Mouse (Mus musculus) fat pad, adult 2 months (tissue): ENCODE measurements at regions not wholly inside any gene's neighbourhood (a gene's known extent, or its start where the extent isn't known, plus 50 kb on each side); places are given as distances from the start of the nearest gene placed in this dataset.

Experiments
- DNase-seq: peaks from one replicate; pipeline ENCODE4 v3.0.0-alpha.2; 2011; ENCODE audit warnings: low read depth, low spot score; ENCODE audit errors: extremely low read depth

GRCm38 (mm10) chr8:26504319-26505035 lies 385.1 kb downstream of the Gm45692 start:
- no peak for DNase-seq

DNA sequence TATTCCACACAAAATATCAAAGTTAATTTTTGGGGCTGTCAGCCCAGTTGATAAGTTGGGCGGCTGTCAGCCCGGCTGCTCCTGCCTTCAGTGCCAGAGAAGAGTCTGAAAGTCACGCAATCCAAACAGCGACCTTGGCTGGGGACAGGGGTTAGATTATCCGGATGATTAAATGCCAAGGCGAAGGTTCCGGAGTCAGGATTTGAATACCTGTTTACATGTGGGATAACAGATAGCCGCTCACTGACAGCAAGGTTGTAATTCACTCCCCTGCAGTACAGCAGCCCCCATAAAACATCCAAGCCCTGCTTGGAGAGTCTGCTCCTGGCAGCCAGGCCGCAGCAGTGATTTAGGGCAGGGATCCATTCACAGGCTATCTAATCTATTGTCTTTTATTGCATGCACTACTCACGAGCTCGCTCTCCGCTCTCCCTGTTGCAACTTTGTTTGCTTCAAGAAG lies 388.3 kb downstream of the Gm45692 start:
- DNase-seq, result no peak

DNA sequence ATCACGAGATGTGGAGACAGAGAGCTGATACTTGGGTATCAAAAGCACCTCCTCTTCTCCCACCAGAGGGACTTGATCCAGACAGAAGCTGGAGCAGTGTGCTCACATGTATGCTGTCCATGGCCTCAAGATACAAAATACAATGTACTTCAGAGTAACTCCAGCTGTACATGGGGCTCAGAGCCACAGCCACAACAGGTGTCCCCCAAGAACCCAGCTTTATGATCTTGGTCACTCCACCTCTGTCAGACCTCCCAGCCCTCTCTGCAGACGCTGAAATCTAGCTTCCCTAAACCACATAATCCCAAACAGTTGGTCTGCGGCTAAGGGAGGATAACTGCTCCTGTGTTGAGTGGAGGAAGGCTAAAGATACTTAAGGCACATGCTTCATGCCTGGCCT lies 389.9 kb downstream of the Gm45692 start:
- DNase-seq, result no peak

DNA sequence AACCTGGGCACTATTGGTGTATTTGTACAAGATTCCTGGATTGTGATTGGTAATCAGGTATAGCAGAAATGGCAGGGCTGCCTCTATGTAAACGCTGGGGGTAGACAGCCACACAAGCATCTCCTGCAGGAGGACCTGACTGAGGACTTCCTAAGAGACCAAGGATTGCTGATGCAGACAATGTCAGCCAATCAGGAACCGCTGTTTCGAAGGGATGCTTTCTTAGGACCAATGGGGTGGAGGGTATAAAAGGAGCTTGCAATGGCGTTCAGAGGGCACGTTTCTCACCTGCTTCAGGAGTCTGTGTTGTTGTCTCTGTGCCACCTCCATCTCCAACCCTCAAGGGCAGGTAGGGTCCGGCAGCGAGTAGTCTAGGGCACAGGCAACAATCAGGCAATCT lies 393.7 kb downstream of the Gm45692 start:
- DNase-seq, result no peak

- DNase-seq, result no peak
These were observed 404.9 kb downstream of the Gm45692 start for GRCm38 (mm10) chr8:26524237-26524636.

DNA sequence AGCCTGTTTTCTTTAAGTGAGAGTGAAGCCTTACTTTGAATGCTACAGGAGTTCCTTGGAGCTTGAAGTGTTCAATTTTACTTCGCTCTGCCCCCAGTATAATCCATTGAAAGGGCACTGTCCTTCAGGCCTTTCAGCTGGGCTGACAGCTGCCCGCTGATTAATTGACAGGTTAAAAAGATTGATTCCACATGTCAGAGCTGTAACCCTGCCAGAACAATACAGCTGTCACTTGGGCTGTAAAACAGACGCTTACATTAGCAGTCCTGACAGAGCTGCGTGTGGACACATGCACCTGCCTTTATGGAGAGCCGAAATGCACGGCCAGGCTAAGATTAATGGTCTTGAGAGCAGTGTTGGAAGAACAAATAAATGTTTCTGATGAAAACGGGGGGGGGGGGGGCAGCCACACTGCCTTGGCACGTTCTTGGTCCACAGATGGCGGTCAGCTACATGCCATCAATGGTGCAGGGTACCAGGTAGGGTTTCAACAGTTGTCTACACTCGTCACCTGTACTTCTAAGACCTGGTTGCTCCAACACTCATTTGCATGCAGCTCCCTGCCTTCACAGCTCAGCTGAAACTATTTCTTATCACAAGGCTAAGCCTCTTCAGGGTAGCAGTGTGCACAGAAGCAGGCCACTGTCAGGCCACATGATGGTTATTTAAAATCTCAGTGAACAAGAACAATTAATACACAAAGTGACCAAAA lies 407.3 kb downstream of the Gm45692 start:
- DNase-seq, result no peak

GRCm38 (mm10) chr8:26527186-26527580 lies 407.8 kb downstream of the Gm45692 start:
- DNase-seq, result no peak

DNA sequence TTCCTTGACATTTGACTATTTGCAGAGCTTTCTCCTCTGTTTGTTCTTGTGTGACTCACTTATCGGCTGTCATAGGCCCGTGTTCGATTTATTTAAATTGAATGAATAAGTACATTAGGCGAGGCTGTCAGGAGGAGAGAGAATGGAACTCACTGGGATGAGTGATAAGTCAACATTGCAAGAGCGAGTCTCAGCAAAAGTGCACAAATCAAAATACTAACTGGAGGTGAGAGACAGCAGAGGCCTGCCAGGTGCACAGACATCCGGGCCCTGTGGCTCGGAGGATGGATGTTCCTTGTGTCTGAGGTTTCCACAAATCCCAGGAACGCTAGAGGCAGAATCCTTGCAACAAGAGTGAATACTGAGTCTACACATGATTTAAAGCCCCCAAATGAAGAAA lies 410.6 kb downstream of the Gm45692 start:
- no peak for DNase-seq

DNA sequence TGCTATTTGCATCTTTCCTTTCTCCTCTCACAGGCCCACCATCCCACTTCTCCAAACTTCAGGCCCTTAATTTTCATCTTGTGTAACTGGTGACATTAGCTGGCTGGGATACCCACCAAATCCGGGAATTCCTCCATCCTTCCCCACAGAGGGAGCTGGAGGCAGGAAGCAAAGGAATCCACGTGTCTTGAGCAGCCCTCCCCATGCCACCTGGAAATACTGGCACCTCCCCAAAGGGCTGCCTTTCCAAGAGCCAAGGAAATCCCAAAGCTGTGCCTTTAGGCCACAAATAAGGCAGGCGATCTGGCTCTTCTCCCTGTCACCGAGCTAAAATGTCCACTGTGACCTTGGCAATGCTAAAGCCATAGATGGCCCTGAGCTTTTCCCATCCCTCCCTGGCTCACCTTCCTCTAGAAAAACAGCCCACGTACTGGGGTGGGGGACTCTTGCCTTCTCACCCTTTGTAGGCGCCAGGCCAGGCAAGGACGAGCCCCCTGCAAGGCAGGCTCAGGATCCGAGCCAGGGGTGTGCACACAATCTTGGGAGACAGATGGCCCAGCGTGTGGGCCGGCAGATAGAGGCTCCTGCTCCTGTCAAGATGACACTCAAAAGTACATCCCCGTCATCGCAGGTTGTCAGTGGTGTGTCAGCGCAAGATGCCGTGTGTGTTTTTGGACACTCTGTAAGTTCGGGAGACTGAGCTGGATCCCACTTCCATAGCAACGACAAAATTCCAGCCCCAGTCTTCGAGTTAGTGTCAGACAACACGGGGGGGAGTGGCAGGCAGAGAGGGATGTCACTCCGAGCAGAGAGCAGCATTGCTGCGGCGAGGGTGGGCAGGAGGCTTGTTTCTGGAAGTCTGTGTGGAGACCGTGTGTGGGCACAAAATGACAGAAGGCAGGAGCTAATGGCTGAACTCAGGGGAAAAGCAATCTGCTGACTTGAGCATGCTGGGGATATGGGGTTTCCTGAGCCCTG lies 414.4 kb downstream of the Gm45692 start:
- no peak for DNase-seq

GRCm38 (mm10) chr8:26535816-26536215 lies 416.5 kb downstream of the Gm45692 start:
- DNase-seq, result no peak

- no peak for DNase-seq
These were observed 423.4 kb upstream of the Zfp703 start for GRCm38 (mm10) chr8:26553691-26554090.

- DNase-seq, result peak; percentile 55
These were observed 417.9 kb upstream of the Zfp703 start for GRCm38 (mm10) chr8:26559196-26559595.

GRCm38 (mm10) chr8:26563151-26563550 lies 414.0 kb upstream of the Zfp703 start:
- DNase-seq, result no peak

- no peak for DNase-seq
These were observed 412.9 kb upstream of the Zfp703 start for GRCm38 (mm10) chr8:26564254-26564653.

DNA sequence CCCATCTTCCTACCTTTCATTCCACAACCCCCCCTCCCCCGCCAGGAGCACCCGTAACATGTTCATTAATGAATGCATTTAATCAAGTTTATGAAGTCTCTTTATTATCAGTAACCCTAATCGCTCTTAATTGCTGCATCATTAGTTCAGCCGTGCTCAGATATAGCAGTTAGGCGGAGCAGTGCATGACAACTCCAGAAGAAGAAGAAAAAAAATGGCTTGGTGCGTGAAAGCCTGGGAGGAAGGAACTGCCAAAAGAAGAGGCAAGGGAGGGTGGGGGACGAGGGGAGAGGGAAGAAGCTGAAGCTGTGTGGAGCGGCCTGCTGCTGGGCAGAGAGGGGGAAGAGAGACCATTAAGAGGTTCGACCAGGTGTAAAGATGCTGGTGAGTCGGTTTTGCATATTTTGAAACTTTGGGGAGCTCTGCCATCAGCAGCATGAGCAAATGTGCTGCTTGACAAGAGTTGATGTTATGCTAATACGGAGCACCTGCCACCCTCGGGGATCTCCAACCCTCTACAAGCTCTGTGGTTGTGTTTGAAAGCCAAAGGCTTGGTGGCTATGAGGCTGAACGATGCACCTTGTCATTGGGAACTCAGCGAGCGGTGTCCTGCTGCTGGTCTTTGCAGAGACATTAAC lies 408.6 kb upstream of the Zfp703 start:
- DNase-seq, result no peak

DNA sequence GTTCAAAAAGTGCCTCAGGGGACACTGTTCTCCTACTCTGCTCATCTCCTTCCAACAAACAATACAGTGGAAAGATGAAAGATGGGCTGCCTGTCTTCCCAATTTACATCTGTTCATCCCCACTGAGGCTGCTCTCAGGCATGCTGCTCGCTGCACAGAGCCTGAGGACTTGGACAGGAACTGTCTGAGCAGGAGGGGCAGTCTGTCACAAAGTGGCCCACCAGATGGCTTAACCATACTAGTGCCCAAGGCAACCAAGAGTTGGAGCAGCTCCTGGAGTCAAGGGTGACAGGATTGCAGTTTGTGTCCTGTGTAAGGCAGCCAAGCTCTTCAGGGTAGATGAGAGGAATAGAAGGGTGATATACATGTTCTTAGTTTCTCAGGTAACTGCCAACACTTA lies 388.3 kb upstream of the Zfp703 start:
- DNase-seq, result no peak

DNA sequence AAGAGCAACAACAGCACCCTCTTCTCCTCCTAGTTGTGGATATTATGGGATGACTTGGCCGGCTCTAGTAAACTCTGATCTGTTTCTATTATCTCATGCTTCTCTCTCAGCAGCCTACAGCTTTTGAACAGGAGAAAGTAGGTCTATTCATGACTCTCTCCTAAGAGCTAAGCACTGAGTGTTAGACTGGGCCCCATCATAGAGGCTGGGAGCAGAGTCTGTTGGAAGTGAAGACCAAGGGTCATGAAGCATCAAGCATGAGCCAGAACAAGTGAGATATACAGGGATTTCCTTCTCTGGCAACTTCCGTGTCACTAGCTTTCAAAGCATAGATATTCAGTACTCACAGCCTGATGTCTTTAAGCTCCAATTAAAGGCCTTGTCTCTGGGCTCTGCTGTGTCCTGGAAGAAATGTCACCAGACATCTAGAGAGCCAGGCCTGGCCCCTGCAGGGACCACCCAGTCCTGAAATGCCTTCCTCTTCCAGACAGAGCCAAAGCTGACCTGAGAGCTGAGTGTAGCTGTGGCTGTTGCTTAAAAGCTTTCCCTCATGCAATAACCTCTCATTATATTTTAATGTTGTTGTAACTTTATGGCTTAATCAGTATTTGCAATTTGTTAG lies 386.4 kb upstream of the Zfp703 start:
- DNase-seq, result no peak

GRCm38 (mm10) chr8:26591266-26591665 lies 385.9 kb upstream of the Zfp703 start:
- no peak for DNase-seq

DNA sequence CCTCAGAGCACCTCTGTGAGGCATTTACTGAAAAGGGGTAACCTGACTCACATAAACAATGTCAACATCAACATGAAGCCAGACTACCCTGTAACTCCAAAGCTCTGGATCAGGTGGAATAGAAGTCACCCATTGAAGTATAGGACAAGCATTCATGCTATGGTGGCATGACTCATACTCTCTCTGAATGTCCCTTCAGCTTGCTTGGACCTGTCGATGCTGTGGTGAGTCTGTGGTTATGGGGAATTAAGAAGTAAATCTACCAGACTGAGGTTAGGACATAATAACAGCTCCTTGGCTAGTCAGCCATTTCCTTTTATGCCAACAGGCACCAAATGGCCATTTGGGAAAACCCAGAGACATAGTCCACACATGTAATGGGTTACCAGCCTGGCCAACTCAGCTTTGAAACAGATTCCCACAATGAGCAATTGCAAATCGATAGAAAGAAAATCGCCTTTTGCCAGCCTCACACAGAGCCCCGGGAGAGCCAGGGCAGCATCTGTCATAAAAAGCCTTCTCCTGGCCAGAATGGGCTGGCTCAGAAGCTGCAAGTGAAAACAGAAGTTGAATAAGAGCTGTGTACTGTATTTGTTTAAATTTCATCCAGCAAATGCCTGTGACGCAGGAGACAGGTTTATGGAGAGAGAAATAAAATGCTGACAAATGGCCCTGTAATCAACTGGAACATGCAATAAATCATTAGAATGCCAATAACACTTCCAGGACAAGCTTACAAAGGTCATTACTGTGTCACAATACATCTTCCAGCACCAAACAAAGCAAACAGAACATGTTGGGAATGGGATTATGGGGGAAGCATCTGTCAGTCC lies 383.4 kb upstream of the Zfp703 start:
- DNase-seq, result no peak
